Mouse (Mus musculus) CD4-positive helper T cell, adult 2 months (primary cell): ENCODE data around the gene Xbp1.

Experiments used
- DNase-seq: peaks from one replicate; pipeline ENCODE4 v3.0.0-alpha.2; 2012; ENCODE audit warnings: low read depth, missing footprints, low spot score

Xbp1 gene

GRCm38 (mm10) chr11:5569474-5569873 is 49.0 kb downstream of the Xbp1 start, which contains the start of gene Ankrd36:
Gene Ankrd36 (plus strand): TSS chr11:5569684.
- no peak for DNase-seq

DNA sequence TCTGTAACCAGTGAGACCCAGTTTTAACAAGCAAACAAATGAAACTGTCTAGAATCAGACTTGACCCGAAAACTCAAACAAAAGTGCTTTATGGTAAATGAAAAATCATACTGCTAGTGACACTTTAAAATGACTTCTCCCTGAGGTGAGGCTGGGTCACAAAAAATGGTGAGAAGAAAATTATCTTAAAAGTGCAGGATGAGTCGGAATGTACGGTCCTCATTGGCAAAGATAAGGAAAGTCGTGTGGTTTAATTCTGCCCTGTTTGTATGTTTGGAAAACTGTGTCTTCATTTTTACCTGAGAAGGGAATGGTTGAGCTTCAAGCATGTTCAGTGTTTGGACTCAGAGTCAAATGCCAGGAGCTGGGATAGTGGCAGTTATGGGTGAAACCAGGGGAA is 51.4 kb downstream of the Xbp1 start:
- no peak for DNase-seq

- DNase-seq, result no peak
Observed at GRCm38 (mm10) chr11:5573821-5574220, 53.4 kb downstream of the Xbp1 start.

DNA sequence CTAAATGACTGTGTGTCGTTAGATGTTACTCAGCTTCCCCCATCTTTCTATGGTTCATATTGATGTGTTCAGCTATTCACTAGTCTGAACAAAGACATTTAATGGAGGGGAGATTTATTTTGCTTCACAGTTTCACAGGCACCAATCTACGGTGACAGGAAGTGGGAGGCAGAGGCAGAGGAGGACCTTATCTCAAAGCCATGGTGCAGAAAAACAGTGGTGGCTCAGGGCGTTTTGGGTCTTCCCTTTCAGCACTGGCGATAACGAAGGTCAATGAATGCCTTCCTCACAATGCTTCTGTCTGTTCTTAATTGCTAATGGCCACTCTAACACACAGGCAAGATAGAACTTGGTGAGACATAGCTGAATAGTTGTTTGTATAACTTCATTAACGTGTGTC is 54.6 kb downstream of the Xbp1 start:
- DNase-seq, result no peak
